Mouse (Mus musculus): ENCODE measurements around the gene Zfp36l1.

The Zfp36l1 gene

DNA sequence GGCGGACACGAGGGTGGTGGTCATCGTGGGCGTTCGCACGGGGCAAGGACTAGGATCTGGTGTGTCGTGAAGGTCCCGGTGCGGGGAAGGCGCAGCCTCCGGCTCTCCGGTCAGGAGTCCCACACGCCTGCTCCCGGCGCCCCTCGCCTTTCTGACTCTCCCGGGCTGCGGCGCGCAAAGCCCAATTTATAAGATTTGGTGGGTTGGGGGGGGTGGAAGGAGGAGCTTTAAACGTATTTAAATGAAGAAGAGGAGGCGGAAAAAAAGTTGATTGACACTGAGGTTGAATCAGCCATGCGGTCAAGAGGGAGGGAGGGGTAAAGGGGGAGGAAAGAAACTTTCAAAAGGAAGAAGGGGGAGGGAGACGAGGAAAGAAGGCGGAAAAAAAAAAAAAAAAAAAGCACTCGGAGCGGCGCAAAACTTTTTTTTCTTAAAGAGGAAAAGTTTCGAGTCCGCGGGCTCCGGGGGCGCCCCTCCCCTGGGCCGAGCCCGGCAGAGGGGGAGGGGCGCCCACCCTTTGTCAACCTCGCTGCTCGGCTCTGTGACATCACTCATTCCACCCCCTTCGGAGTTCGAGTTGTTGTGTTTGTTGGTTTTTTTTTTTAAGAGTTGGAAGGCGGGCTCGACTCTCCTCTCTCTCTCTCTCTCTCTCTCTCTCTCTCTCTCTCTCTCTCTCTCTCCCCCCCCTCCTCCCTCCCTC, at the start of gene Zfp36l1:
Zfp36l1 (minus strand) TSS at position 162 of the 700 bp plus-strand sequence.
- peak; percentile 96 to 99 for DNase-seq (ENCODE audit: inconsistent age in 2 of 2, low spot score in 1 of 2)

GRCm38 (mm10) chr12:80162448-80162847, 49.6 kb upstream of the Zfp36l1 start:
- DNase-seq (ENCODE audit: inconsistent age in 2 of 2, low spot score in 1 of 2), result no peak

DNA sequence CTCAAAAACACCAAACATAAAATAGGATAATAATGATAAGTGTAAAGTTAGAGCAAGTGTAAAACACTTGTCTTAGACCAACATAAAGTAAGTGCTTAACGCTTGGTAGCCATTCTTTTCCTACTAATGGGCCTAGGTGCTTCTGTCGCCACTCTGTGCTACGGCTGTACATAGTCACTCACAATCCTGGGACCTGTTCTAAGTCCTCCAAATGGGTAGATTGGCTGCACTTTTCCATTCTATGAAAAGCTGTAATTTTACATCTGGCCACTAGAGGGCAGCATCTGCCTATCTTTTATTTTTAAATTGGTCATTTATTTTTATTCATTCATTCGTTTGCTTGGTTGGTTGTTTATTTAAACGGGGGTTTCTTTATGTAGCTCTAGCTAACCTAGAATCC, 44.9 kb upstream of the Zfp36l1 start:
- DNase-seq (ENCODE audit: inconsistent age in 2 of 2, low spot score in 1 of 2), result peak in 1 of 2 experiments; percentile 69

GRCm38 (mm10) chr12:80153687-80154326, 41.0 kb upstream of the Zfp36l1 start:
- peak; percentile 46 to 76 for DNase-seq (ENCODE audit: inconsistent age in 2 of 2, low spot score in 1 of 2)

GRCm38 (mm10) chr12:80153078-80153477, 40.3 kb upstream of the Zfp36l1 start:
- DNase-seq (ENCODE audit: inconsistent age in 2 of 2, low spot score in 1 of 2), result no peak

- DNase-seq (ENCODE audit: inconsistent age in 2 of 2, low spot score in 1 of 2), result peak in 1 of 2 experiments; percentile 40
Observed at GRCm38 (mm10) chr12:80151821-80152220, 39.0 kb upstream of the Zfp36l1 start.

DNA sequence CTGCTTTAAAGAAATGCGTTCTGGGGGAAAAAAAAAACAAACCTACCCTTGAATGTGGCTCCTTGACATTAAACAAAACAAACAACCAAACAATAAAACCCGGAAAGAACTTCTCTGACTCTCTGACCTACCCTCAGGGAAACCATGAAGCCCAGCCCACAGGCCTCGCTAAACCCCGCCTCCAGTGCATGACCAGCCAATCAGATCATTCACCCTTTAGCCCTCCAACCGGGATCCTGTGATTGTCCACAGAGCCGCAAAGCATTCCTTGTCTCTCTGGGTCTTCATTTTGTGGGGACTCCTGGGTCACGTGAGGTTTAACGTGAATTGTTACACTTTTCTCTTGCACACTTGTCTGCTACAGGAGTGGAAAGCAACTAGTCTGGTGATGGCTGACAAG, 37.8 kb upstream of the Zfp36l1 start:
- DNase-seq (ENCODE audit: inconsistent age in 2 of 2, low spot score in 1 of 2), result peak; percentile 42 to 64

- no peak for DNase-seq (ENCODE audit: inconsistent age in 2 of 2, low spot score in 1 of 2)
Observed at GRCm38 (mm10) chr12:80147563-80148214, 34.9 kb upstream of the Zfp36l1 start.

DNA sequence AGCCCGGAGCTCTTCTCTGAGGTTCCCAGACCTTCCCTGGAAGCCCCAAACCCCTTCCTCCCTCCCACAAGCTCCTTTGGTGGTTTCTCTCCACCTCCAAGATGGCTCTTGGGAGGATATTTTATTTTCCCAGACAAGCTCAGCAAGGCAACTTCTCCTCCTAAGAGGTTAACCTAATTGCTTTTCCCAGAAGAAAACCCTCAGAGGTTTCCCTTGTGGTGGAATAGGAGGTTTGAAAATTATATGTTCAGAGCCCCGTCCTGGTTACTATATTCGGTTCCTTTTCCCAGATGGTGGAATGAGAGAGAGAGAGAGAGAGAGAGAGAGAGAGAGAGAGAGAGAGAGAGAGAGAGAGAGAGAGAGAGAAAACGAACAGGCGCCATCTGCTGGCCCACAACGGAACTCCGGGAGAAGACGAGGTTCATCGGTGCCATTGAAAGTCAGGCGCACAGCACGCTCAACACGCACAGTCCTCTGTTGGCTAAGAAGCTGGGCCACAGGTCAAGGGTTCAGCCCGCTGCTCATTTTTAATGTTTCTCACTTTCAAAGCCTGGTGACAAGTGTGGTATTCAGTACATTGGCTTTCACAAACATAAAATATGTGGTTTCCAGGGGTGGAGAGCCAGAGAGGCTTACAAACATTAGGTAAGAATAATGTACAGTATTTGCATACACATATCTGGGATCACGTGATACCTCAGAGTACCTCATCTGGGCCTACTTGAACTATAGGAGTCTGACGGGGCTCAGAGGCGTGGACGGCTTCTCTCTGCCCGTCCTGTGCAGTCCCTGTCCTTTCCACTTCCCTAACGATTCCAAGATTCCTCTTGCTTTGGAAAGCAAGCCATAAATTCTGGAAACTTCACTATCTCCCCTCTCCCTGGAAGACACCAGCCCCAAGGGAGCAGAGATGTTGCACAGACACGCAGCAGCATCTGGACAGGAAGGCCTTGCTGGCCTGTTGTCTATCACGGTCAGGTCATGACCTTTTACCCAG, 33.7 kb upstream of the Zfp36l1 start:
- peak; percentile 56 to 85 for DNase-seq (ENCODE audit: inconsistent age in 2 of 2, low spot score in 1 of 2)

DNA sequence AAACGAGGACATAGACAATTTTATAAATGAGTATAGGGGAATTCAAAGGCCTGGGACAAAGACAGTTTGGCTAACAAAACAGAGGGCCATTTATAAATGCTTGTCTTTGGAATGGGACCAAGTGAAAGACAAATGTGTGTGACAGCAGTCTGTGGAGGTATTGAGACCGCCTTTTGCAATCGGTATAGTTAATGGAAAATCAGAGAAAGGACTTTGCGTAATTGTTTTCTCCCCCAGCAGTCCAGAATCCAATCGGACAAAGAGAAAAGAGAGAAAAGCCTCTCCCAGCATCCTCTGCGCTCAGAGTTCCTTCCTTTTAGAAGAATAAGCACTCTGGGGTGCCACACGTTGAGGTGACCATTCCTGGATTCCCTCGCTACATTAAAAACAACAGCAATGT, 32.6 kb upstream of the Zfp36l1 start:
- no peak for DNase-seq (ENCODE audit: inconsistent age in 2 of 2, low spot score in 1 of 2)

DNA sequence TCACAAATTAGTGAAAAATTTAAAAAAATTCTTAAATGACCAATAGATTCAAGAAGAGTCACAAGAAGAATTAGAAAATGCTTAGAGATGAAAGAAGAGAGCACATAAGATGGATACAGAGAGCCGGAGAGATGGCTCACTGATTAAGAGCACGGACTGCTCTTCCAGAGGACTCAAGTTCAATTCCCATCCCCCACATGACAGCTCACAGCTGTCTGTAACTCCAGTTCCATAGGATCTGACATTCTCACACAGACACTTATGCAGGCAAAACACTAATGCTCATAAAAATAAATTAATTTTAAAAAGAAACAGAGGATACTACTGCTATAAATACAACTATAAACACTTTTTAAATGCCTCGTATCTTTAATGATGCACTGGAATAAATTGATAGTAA, 32.0 kb upstream of the Zfp36l1 start:
- no peak for DNase-seq (ENCODE audit: inconsistent age in 2 of 2, low spot score in 1 of 2)

- DNase-seq (ENCODE audit: inconsistent age in 2 of 2, low spot score in 1 of 2), result peak; percentile 47 to 81
Observed at GRCm38 (mm10) chr12:80141470-80141869, 28.7 kb upstream of the Zfp36l1 start.

DNA sequence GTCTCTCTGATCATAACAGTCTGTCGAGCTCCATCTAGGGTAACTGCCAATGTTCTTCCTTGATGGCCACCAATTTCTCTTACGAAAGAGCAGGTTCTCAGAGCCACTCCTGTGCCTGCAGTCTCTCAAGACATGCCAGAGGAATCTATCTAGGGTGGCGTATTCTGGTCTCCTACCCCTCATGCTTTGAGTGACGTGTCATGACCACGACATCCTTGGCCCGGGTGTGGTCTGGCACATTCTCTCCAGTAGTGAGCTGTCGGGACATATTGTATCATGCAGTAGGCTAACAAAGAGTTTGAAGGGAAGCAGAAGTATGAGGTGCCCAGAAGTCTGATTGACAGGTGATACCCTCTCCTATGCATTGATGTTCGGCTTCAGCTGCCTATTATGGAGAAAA, 28.2 kb upstream of the Zfp36l1 start:
- no peak for DNase-seq (ENCODE audit: inconsistent age in 2 of 2, low spot score in 1 of 2)

DNA sequence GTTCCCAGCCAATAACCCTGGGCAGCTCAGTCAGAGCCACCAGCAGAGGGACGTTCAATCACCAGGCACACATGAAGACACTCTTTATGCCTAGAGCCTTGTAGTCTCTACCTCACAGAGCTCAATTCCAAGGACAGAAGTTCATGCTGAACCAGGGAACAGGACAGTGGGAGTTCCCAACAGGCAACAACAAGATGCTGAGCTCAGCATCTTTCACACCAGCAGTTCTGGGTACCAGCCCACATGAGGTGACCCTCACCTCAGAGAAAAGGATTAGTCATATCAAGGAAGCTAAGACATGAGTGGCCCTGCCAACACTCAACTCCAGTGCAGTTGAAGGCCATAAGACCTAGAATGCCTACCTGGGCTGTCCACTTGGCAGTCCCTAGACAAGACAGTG, 24.9 kb upstream of the Zfp36l1 start:
- DNase-seq (ENCODE audit: inconsistent age in 2 of 2, low spot score in 1 of 2), result no peak

GRCm38 (mm10) chr12:80137246-80137645, 24.4 kb upstream of the Zfp36l1 start:
- no peak for DNase-seq (ENCODE audit: inconsistent age in 2 of 2, low spot score in 1 of 2)

GRCm38 (mm10) chr12:80136264-80136930, 23.6 kb upstream of the Zfp36l1 start:
- no peak for DNase-seq (ENCODE audit: inconsistent age in 2 of 2, low spot score in 1 of 2)

DNA sequence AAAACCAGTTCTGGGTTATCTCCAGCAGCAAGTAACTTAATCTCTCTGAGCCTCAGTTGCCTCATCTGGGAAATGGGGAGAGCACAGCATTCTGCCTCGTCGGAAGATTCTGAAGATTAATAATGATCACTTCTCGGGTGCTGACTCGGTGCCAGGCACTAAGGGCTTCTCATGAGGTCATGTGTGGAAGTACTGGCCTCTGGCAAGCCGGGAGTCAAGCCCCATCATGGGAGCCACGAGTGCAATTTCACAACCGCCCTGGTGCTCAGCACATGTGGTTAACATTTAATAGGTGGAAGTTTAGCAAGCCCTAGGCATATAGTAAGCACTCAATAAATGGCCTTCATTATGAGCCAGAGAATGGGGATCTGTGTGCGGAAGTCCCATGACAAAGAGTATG, 22.4 kb upstream of the Zfp36l1 start:
- no peak for DNase-seq (ENCODE audit: inconsistent age in 2 of 2, low spot score in 1 of 2)

GRCm38 (mm10) chr12:80133011-80133545, 20.3 kb upstream of the Zfp36l1 start:
- DNase-seq (ENCODE audit: inconsistent age in 2 of 2, low spot score in 1 of 2), result no peak

GRCm38 (mm10) chr12:80132250-80133003, 19.6 kb upstream of the Zfp36l1 start:
- peak; percentile 93 to 98 for DNase-seq (ENCODE audit: inconsistent age in 2 of 2, low spot score in 1 of 2)

All from adrenal gland, adult (tissue).